23 mouse cellular contexts compared by ENCODE assay signal in genomic region chr14:80486605-80487004, GRCm38 (mm10).
A peak's percentile ranks its signal among the peaks of the same experiment; 100 is the strongest.
DNase-seq lines count a peak whose midpoint lies in the region; ATAC-seq and TF ChIP-seq lines count a peak whose summit lies in the region.
"Had no signal": no experiment of that assay in that cellular context is flagged by ENCODE, and none has a peak within 500 bp of the region (broad histone marks: within the 10 kb centered on the region; RNA-seq: fewer than 3 reads in every experiment).

No protein-coding gene starts in this region.

- WGBS in forebrain, embryonic 13.5 days = 44% methylated on average over 6 of the region's 6 CpGs
- WGBS in forebrain, embryonic 10.5 days = 90% methylated on average over 6 of the region's 6 CpGs
- 29% methylated on average over 6 of the region's 6 CpGs for WGBS in forebrain, embryonic 15.5 days
- 80% methylated on average over 6 of the region's 6 CpGs for WGBS in forebrain, embryonic 11.5 days
- 37% methylated on average over 6 of the region's 6 CpGs for WGBS in forebrain, postnatal 0 days
- WGBS in kidney, embryonic 15.5 days = 82% methylated on average over 6 of the region's 6 CpGs

- no peak for DNase-seq in forebrain, embryonic 10.5 days (ENCODE audit: extremely low spot score, low spot score)
- no peak for DNase-seq in forebrain, embryonic 11.5 days (ENCODE audit: low spot score)
- no peak for DNase-seq in forebrain, postnatal 0 days
- DNase-seq: adrenal gland, adult 2 months; adrenal gland, postnatal 10 days; adrenal gland, postnatal 25 days; B cell, adult 2 months; cerebellum, adult 11-12 months; cerebellum, adult 2 months; cerebellum, adult 9-10 months; cerebellum, postnatal 10 days; cerebellum, postnatal 25 days; gastrocnemius, adult 2 months had no signal

- H3K4me3 ChIP-seq in forebrain, embryonic 13.5 days = no peak overlapping the region
- H3K4me3 ChIP-seq in forebrain, embryonic 10.5 days = no peak overlapping the region
- no peak overlapping the region for H3K4me3 ChIP-seq in forebrain, embryonic 15.5 days
- no peak overlapping the region for H3K4me3 ChIP-seq in forebrain, embryonic 11.5 days (ENCODE audit: low read depth, low read length)
- H3K4me3 ChIP-seq in forebrain, postnatal 0 days (ENCODE audit: low read depth, low read length) = no peak overlapping the region
- no peak overlapping the region for H3K4me3 ChIP-seq in kidney, embryonic 15.5 days (replicated peaks)
- H3K4me3 ChIP-seq: embryonic facial prominence, embryonic 10.5 days; embryonic facial prominence, embryonic 12.5 days; gastrocnemius, adult 2 months had no signal

- H3K9ac ChIP-seq in forebrain, embryonic 13.5 days = no peak overlapping the region
- H3K9ac ChIP-seq in forebrain, embryonic 15.5 days (replicated peaks) = no peak overlapping the region
- H3K9ac ChIP-seq in forebrain, embryonic 11.5 days (ENCODE audit: low read length) = no peak overlapping the region
- no peak overlapping the region for H3K9ac ChIP-seq in forebrain, postnatal 0 days
- no peak overlapping the region for H3K9ac ChIP-seq in kidney, embryonic 15.5 days
- H3K9ac ChIP-seq: embryonic facial prominence, embryonic 12.5 days had no signal

- no peak overlapping the region for H3K27ac ChIP-seq in forebrain, embryonic 13.5 days
- H3K27ac ChIP-seq in forebrain, embryonic 10.5 days = no peak overlapping the region
- H3K27ac ChIP-seq in forebrain, embryonic 15.5 days (replicated peaks) = no peak overlapping the region
- no peak overlapping the region for H3K27ac ChIP-seq in forebrain, embryonic 11.5 days (ENCODE audit: low read depth, low read length)
- no peak overlapping the region for H3K27ac ChIP-seq in forebrain, postnatal 0 days (ENCODE audit: low read depth, low read length)
- no peak overlapping the region for H3K27ac ChIP-seq in kidney, embryonic 15.5 days
- H3K27ac ChIP-seq: embryonic facial prominence, embryonic 10.5 days; embryonic facial prominence, embryonic 12.5 days; gastrocnemius, adult 2 months had no signal

- peak; percentile 60; the same call in 1 of the 2 replicates for ATAC-seq in forebrain, embryonic 13.5 days
- 0 out of 2 replicates have a peak, but pooled peaks have one; percentile 16 for ATAC-seq in forebrain, embryonic 15.5 days (replicated peaks)
- no peak for ATAC-seq in forebrain, embryonic 11.5 days (replicated peaks; ENCODE audit: low FRiP score)
- peak; percentile 43; the same call in 1 of the 2 replicates for ATAC-seq in forebrain, postnatal 0 days
- no peak for ATAC-seq in kidney, embryonic 15.5 days (replicated peaks; ENCODE audit: low FRiP score)
- ATAC-seq: activated CD4-positive, CD25-positive, alpha-beta regulatory T cell, adult 4 months; CD4-positive, CD25-positive, alpha-beta regulatory T cell, adult 4 months; Patski had no signal

- H3K4me1 ChIP-seq in forebrain, embryonic 13.5 days = peaks cover 24% of the 10 kb centered on the region
- H3K4me1 ChIP-seq in forebrain, embryonic 10.5 days = no peaks in the 10 kb centered on the region
- H3K4me1 ChIP-seq in forebrain, embryonic 15.5 days = peaks cover 11% of the 10 kb centered on the region; the same call in 1 of the 2 replicates
- H3K4me1 ChIP-seq in forebrain, embryonic 11.5 days (replicated peaks; ENCODE audit: control insufficient read depth, insufficient read depth, low read length) = no peaks in the 10 kb centered on the region
- H3K4me1 ChIP-seq in forebrain, postnatal 0 days (ENCODE audit: insufficient read depth) = no peaks in the 10 kb centered on the region
- no peaks in the 10 kb centered on the region for H3K4me1 ChIP-seq in kidney, embryonic 15.5 days
- H3K4me1 ChIP-seq: embryonic facial prominence, embryonic 12.5 days had no signal

- H3K27me3 ChIP-seq in forebrain, embryonic 13.5 days = no peaks in the 10 kb centered on the region
- H3K27me3 ChIP-seq in forebrain, embryonic 10.5 days (ENCODE audit: poor library complexity, severe bottlenecking) = no peaks in the 10 kb centered on the region; the same call in 1 of the 2 replicates
- no peaks in the 10 kb centered on the region for H3K27me3 ChIP-seq in forebrain, embryonic 15.5 days
- no peaks in the 10 kb centered on the region; the same call in 1 of the 2 replicates for H3K27me3 ChIP-seq in forebrain, embryonic 11.5 days (ENCODE audit: control insufficient read depth, insufficient read depth, low read length)
- no peaks in the 10 kb centered on the region; the same call in 1 of the 2 replicates for H3K27me3 ChIP-seq in forebrain, postnatal 0 days (ENCODE audit: insufficient read depth, low read length)
- no peaks in the 10 kb centered on the region for H3K27me3 ChIP-seq in kidney, embryonic 15.5 days
- H3K27me3 ChIP-seq: CH12.LX; embryonic facial prominence, embryonic 12.5 days; Patski had no signal

- no peaks in the 10 kb centered on the region for H3K36me3 ChIP-seq in forebrain, embryonic 13.5 days (ENCODE audit: poor library complexity, severe bottlenecking)
- H3K36me3 ChIP-seq in forebrain, embryonic 10.5 days (replicated peaks) = no peaks in the 10 kb centered on the region
- no peaks in the 10 kb centered on the region for H3K36me3 ChIP-seq in forebrain, embryonic 15.5 days
- H3K36me3 ChIP-seq in forebrain, embryonic 11.5 days (ENCODE audit: control insufficient read depth, insufficient read depth, low read length) = no peaks in the 10 kb centered on the region
- H3K36me3 ChIP-seq in forebrain, postnatal 0 days (ENCODE audit: insufficient read depth) = no peaks in the 10 kb centered on the region
- H3K36me3 ChIP-seq in kidney, embryonic 15.5 days = no peaks in the 10 kb centered on the region
- H3K36me3 ChIP-seq: embryonic facial prominence, embryonic 10.5 days; embryonic facial prominence, embryonic 12.5 days; G1E had no signal

- peak overlapping the region; percentile 16 for H3K4me2 ChIP-seq in forebrain, embryonic 13.5 days
- H3K4me2 ChIP-seq in forebrain, embryonic 15.5 days (replicated peaks) = no peak overlapping the region
- H3K4me2 ChIP-seq in forebrain, embryonic 11.5 days (ENCODE audit: low read depth, low read length, severe bottlenecking) = no peak overlapping the region
- H3K4me2 ChIP-seq in forebrain, postnatal 0 days (ENCODE audit: low read depth) = no peak overlapping the region
- H3K4me2 ChIP-seq in kidney, embryonic 15.5 days = no peak overlapping the region
- H3K4me2 ChIP-seq: embryonic facial prominence, embryonic 12.5 days had no signal

- no peaks in the 10 kb centered on the region for H3K9me3 ChIP-seq in forebrain, embryonic 13.5 days (replicated peaks)
- no peaks in the 10 kb centered on the region for H3K9me3 ChIP-seq in forebrain, embryonic 10.5 days
- no peaks in the 10 kb centered on the region for H3K9me3 ChIP-seq in forebrain, embryonic 15.5 days
- H3K9me3 ChIP-seq in forebrain, embryonic 11.5 days (ENCODE audit: control insufficient read depth, low read length) = no peaks in the 10 kb centered on the region
- H3K9me3 ChIP-seq in forebrain, postnatal 0 days (ENCODE audit: low read length) = no peaks in the 10 kb centered on the region
- no peaks in the 10 kb centered on the region for H3K9me3 ChIP-seq in kidney, embryonic 15.5 days (replicated peaks)
- H3K9me3 ChIP-seq: embryonic facial prominence, embryonic 10.5 days; embryonic facial prominence, embryonic 12.5 days had no signal

- no peak for TF ChIP-seq CTCF in forebrain, postnatal 0 days (IDR thresholded peaks at IDR 0.05; ENCODE audit: low read depth)

Comparison
In these comparisons a context has a peak if more than half of its experiments do, and no peak if none do; other contexts are left out.
1. ATAC-seq: peak in forebrain, embryonic 13.5 days (single experiment), forebrain, embryonic 15.5 days (single experiment) and forebrain, postnatal 0 days (single experiment); none in forebrain, embryonic 11.5 days (single experiment) and kidney, embryonic 15.5 days (single experiment).